Mouse (Mus musculus): ENCODE data around the gene Camta2.

GRCm38 (mm10) chr11:70686901-70687566 lies 871 bp downstream of the Camta2 start:
- TF ChIP-seq CTCF (IDR thresholded peaks at IDR 0.05; ENCODE audit: borderline replicate concordance, extremely low read depth, insufficient read depth, insufficient read length), result no peak
- TF ChIP-seq POLR2A (IDR thresholded peaks at IDR 0.05; ENCODE audit: borderline replicate concordance, extremely low read depth, insufficient read depth, insufficient read length, poor library complexity, severe bottlenecking), result no peak
